Mouse (Mus musculus): Measurements from ENCODE around the gene Tcte2.

GRCm38 (mm10) chr17:13753918-13754317, 7.7 kb downstream of the Tcte2 start:
- no peak for TF ChIP-seq CTCF (IDR thresholded peaks at IDR 0.05; ENCODE audit: extremely low read depth, insufficient read depth, low read length)
- no peak for TF ChIP-seq POLR2A (IDR thresholded peaks at IDR 0.05; ENCODE audit: extremely low read depth, insufficient read depth, low read length)
